Mouse (Mus musculus): ENCODE data around the gene Igfals.
A peak's percentile ranks its signal among the peaks of the same experiment; 100 is the strongest.

Gene Igfals

DNA sequence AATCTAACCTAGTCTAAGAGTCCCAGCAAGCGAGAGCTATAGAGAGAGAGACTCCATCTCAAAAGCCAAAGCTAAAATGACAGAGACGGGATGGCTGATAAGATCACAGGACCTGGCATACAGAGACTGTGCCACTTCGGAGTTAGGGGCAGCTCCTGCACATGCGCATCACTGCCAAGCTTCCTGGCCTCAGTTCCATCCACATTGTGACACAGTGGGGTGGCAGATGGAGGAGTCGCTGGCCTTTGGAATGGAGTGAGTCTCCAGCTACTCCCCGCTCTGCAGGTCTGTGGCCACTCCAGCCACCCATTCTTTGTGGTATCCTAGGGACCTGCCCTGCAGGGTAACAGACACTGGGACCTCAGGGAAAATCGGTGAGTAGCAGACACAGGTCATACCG is at the start of gene Igfals:
Gene Igfals, plus strand, starts transcription at position 222 of the 400 bp plus-strand sequence.
- no peak for DNase-seq

DNA sequence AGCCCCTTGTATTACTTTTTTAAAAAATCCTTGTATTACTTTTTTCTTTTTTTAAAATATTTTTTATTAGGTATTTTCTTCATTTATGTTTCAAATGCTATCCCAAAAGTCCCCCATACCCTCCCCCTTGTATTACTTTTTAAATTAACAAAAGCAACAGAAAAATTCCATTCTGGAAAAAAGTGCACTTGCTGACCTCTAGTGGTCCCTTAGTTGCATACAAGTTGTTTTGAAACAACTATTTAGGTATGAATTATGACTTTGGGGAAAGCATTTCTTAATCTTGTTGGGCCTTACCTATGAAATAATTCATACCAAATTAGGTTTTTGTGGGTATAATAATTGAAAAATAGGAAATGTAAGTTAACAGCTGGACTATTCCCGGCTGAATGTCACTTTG is 48.3 kb upstream of the Igfals start:
- no peak for DNase-seq

DNA sequence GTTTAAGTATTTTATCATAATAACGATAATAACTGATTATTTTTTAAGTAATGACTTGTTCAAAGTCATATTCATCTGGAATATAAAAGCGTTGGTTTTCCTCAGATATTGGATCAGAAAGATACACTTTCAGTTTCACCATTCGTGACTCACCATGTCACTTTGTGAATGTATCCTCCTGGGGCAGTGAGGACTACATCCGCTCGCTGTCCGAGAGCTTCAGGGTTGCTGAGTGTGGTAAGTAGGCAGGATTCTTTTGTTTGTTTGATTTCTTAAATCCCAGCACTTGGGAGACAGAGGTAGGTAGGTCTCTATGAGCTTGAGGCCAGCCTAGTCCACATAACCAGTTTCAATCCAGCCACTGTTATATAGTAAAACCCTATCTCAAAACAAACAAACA is 47.6 kb upstream of the Igfals start:
- DNase-seq, result no peak

DNA sequence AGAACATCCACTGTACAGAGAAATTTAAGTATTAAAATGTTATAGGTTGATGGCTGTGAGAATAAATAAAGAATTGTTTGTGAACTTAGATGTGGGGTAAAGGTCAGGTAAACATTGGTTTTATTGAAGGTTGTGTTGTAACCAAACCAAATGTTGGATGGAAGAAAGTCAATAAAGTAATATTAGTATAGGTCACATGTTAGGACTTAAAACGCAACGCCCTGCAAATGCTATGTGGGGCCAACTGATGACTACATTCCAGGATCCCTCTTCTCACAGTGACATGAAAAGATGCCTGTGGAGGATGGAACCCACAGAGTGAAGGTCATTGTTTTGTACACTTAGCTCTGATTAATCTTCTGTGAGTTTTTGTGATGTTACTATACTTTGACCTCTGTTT is 46.3 kb upstream of the Igfals start:
- DNase-seq, result no peak

DNA sequence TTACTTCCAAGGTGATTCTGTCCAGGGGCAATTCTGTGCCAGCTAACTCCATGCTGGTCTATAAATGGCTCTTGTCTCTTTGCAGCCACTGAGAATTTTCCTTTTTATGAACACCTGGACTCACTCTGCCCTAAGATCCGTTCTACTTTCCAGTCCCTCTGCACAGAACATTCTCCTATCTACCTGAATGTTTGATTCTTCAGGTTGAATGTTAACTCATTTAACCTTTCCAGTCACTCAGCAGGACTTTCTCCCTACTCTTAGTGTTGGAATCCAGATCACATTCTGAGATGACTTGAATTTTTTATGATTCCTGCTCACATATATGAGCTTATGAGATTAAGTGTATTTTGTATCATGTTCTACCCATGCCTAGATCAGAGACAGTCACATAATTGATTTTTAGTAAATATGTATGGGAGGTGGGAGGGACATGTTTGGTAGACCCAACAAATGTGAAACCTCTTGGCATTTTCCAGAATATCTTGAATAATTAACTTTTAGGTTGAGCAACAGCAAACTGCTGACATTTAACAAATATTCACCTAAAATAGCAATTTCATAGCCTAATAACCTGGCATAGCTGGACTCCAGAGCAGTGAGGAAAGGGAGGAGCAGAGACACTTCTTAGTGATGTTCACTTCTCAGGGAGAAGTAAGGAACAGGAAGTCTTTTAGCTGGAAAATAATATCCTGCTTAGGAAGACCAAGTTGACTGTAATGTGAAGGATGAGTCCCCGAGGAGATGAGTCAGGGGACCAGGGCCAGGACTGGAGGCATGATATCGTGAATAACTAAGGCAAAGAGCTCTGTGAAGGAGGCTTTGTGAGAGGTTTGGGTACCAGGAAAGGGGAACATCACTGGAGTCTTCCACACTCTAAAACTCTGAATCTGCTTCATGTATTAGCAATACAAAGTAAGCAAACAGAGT is 44.2 kb upstream of the Igfals start:
- DNase-seq, result peak; percentile 23 to 53

DNA sequence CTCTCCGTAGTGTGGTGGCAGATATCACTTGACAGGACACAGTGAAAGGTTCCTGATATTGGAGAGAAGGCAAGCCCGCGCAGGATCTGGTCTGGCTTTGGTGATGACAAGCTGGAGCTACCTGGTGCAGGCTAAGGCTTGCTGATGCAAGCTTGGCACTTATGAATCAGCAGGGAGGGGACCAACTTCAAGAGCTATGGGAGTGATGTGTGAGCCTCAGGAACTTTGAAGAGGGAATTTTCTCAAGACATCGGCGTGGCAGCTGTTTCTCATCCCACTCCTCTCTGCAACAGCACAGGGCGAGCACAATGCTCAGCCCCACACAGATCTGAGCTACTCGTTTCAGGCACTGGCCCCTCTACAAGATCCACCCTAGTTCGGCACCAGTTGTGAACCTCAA is 26.0 kb upstream of the Igfals start, which contains the start of gene Hagh:
Gene Hagh, plus strand, starts transcription at position 302 of the 400 bp plus-strand sequence.
- DNase-seq, result no peak

DNA sequence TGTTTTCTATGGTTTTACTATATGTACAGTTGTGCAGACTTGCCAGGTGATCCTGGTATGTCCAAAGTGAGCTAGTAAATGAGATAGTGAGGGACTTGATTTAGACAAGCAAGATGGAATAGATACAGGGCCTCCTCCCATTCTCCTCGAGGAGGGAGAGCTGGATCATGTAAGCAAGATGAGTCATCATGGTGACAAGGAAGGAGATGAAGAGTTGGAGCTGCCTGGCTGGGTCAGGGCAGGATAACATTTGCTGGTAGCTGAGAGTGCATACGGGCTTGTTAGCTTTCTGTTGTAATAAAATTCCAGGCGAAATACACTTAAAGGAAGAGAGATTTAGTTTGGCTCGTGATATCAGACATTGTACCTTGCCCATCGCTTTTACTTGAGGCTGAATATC is 25.5 kb upstream of the Igfals start:
- no peak for DNase-seq

DNA sequence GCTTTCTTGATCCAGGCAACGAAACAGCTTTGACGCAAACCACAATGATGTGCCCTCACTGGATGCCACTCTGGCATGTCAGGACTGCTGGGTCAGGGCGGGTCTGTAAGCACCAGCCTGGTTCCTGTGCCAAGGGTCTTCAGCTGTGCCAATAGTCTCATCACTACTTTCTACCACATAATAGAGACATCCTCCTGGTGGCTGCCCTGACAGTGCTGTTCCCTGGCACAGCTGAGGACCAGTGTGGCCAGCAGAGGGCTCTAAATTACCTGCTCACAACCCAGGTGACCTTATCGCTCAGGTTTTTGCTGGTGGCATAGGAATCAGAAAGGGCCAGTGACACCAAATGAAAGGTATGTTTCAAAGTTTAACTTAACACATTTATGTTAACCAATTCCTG is 24.7 kb upstream of the Igfals start:
- peak; percentile 71 to 74 for DNase-seq

DNA sequence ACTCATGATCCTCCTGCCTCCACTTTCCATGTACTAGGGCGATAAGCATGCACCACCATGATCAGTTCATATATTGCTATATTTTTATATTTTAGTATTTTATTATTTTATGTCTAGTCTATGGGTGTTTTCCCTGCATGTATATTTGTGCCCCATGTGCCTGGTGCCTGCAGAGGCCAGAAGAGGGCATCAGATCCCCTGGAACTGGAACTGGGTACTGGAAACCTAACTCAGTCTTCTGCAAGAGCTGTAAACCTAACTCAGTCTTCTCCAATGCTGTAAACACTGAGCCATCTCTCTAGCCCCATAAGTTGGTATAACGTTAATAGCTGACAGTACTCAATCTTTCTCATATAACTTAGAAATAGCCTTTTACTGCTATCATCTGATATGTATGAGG is 23.2 kb upstream of the Igfals start:
- DNase-seq, result peak in 1 of 2 experiments; percentile 60

DNA sequence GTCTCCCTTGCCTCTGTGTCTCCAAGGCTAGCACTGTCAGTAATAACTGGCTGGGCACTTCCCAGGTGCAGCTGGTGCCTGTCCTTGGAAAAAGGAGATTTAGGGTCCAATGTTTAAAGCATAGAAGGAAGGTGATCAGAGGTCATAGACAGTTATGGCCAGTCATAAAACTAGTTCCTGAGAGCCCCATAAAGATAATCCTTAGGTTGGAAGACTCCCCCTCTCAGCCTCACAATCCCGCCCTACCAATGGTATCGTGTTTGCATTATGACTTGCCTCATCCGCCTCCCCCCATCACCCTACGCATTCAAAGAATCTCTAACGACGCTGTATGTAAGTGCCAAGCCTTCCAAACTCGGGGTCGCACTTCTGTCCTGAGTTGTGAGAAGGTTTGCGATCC is 21.3 kb upstream of the Igfals start:
- no peak for DNase-seq

DNA sequence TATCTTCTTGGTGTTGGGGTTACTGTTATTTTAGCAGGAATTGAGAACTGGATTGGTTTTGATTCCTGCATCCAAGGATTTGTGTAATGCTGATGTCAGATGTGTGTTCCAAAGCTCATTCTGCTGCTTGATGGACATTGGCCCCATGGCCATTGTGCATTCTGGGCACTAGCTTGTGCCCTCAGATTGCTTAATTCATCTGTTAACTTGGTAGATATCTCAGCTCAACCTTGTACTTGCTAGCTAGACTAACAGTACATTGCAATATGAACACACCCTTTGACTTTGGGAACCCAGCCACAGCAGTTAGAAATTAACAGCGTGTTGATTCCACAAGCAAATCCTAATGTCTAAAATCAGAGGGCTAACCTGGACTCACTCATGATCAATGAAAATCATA is 18.4 kb upstream of the Igfals start:
- peak; percentile 83 to 86 for DNase-seq

DNA sequence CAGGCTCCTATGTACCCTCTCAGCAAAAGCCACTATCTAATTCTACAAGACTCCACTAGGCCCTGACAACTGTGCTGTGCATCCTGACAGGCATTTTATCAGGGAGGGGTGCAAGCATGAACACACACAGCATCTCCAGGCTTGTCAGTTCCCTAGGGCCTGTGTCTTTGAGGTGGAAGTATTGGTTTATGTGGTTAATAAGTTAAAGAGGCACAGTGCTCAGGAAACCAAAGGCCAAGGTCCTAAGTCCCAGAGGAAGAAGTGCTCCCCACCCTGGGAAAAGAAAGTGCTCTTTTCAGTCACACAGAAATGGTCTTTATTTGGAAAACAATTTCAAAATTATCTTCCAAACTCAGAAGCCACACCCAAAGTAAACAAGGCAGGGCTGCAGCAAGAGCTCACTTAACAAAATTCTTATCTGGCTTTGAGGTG is 17.2 kb upstream of the Igfals start:
- peak; percentile 67 to 79 for DNase-seq

DNA sequence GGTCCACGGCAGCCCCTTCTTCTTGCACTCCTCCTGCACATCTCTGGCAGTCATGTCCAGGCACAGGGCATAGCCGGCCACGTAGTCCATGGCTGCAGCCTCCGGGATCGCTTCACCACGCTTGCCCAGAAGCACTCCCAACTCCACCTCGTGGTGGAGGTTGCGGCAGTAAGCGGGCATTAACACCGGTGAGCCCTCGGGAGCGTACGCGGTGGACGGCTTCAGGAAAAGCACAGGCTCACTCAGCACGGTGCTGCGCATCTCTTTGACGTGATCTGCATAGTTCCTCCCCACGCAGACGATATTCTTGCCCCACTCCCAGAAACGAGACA is 16.1 kb upstream of the Igfals start:
- no peak for DNase-seq

DNA sequence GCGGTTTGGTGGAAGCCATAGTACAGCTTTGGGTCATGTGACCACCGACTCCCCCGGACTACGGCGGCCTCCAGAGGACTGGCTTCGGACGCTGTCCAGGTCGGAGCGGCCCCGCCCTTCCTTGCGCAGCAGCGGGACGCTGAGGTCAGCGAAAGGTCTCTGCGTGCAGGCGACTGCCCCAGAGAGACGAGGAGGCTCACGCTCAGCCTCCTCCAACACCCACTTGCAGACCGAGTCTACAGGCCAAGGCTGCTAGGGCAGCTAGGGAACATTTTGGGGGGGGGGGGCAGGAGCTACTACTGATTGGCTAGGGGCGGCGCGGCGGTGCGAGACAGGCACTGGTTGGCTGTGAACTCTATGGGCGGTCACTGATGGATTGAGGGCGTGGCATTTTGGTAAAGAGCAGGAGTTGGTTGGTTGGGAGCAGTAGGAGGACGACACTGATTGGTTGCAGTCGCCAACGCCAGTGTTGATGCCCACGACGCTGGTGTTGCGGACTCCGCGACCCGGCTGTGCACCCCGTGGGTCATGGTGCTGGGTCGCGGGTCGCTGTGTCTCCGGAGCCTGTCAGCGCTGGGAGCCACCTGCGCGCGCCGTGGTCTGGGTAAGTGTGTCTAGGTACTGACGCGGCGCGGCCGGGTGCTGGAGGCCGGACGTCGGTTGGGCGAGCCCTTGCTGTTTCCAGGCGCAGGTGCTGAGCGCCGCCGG is 15.6 kb upstream of the Igfals start, which contains the start of gene Fahd1:
Gene Fahd1, minus strand, starts transcription at position 300 of the 708 bp plus-strand sequence.
- DNase-seq, result peak; percentile 98 to 99

DNA sequence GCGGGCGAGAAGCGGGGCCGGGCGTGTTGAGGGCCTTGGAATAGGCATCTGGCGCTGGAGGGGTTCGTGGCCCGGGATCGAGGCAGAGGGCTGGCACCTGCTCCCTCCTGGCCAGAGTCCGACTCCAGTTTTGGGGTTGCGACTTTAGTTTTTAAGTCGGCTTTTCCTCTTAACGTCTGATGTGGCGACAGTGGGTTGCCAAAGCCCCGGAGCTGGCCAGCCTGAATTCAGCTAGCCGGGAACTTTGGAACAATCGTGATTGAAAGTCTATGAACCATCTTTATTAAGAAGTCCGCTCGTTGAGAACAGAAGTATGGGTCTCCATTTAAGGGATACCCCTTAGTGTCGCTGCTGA is 15.0 kb upstream of the Igfals start:
- DNase-seq, result no peak

DNA sequence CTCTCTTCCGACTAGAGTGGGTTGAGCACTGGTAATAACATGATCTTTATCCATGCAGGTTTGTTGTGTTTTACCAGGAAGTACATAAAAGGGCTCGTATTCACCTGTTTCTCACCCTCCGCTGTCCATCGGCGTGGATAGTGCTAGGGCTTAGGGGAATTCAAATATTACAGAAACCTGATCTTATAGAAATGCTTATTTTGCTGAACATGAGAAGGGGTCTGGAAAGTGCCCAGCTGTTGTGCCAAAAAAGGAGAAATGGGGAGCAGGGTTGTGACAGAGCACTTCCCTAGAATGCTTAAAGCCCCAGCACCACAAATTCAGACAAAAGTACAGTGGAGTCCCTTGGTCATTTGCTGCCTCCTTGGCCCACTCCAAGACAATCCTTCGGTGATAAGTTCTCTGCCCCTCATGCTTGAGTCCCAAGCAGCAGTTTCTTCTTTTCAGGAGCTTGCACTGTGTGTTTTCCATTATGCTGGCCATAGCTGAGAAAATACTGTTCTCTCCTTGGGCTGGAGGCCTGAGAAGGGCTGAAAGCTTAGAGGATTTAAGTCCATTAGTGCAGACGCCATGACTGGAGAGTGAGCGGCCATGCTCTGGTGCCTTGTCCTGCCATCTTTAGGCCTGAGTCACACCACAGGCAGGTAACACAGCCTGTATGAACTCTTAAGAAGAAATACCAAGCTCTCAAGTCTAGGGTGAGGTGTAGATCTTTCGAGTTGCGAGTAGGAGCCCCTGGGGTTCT is 14.2 kb upstream of the Igfals start:
- DNase-seq, result no peak

DNA sequence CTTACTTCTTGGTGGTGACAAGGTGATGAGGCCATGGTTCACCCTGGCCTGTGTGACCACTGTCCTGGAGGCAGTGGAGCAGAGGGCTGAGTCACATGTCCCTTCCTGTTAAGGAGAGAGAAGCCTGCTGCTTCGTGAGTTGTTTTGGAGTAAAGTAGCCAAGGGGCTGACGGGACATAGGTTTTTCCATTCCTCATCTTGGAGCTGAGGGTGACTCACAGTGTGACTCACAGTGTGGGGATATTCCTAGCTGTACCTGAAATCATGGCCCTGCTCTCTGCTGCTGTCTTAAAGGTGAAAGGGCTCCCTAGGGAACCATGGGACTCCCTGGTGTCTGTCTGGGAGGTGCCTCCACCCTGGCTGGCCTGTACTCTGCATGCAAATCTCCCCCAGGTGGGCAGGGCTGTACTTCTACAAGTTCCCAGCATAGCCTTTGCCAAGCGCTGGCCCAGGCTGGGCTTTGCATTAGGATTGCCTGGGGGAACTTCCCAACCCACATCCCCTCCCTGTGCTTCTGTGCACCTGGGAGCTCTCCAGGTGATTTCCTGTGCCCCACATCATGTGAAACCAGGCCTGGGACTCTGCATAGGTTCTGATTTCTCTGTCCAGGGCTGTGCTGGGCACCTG is 9.8 kb upstream of the Igfals start:
- DNase-seq, result no peak

DNA sequence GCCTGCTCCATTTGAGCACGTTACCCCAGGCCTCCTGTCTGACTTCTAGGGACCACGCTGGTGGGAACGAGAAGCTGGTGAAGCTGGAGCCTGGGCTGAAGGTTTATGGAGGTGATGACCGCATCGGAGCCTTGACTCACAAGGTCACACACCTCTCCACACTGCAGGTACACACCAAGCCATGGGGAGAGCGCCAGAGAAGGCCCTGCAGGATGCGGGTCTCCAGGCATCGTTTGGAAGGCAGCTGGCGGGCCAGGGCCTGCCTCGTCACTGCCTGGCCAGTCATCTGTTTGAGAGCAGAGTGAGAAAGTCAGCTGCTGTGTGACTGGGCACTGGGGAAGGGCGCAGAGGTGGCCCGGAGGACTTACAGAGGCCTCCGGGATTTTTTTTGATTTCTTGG is 9.2 kb upstream of the Igfals start:
- DNase-seq, result no peak

DNA sequence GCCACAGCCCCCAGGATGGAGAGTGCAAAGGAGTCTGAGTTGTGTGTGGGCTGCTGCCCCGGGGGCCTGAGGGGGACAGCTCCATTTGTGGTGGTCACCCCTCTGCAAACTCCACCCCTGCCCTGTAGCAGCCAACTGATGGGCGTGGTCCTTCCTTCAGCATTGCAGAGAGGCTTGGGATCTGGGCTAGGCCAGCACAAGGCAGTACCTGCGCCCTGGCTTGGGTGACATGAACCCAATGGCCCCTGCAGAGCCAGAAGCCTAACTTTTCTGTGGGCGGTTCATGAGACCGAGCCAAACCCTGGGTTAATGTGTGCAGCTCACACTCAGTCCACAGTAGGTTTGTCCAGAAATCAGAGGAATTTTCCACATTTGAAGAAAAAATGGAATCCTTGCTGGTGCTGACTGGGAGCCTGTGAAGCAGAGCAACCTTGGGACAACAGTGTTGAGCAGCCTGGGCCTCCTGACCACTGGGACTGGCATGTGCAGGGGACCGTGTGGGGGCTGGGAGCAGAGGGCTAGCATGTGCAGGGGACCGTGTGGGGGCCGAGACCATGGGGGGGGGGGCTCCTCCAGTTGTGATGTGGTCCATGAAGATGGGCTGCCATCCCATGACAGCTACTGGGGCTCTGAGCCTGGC is 7.8 kb upstream of the Igfals start:
- peak; percentile 91 to 92 for DNase-seq

DNA sequence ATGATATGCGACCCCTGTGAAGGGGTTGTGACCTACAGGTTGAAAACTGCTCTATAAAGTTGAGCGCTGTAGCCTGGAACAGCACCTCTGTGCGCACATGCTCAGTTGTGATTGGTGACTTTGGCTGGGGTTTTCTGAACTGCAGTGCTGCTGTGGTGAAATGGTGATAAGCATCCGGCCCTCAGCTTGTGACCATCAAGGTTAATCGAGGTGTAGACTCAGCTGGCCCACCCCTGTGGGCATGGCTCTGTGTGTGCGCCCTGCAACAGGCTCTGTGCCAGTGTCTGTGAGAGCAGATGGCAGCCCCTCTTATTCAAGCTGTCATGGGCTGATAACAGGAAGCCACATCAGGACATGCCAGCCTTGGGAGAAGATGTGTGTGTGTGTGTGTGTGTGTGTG is 6.8 kb upstream of the Igfals start:
- no peak for DNase-seq

DNA sequence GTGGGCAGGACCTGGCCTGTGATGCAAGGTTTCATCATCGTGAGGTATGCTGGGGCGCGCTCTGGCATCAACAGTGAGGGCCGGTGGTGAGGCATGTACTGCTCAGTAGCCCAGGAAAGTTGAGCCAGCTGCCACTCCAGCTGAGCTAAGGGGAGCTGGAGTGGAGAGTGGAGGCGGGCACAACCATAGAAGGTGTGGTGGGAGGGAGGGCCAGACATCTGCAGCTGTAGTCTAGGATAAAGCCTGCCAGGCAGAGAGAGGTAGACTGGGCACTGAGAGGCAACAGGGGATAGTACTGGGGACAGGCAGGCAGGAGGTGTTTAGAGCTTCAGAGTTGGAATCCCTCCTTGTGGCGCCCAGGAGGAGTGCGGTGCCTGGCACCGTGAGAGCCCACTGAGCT is 5.7 kb upstream of the Igfals start:
- no peak for DNase-seq

DNA sequence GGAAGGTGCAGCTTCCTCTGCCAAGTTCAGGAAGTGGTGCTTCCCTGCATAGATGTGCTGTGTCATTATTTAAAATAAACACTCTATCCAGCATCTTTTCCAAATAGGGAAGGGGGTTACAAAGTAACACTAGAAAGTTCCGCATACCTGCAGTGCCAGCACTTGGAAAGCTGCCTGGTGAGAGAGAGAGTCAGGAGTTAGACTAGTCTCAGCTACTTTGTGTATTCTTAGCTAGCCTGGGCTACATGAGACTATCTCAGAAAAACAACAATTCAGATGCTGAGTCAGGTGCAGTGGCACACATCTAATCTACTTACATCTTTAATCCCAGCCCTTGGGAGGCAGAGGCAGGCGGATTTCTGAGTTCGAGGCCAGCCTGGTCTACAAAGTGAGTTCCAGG is 4.0 kb upstream of the Igfals start:
- DNase-seq, result no peak

DNA sequence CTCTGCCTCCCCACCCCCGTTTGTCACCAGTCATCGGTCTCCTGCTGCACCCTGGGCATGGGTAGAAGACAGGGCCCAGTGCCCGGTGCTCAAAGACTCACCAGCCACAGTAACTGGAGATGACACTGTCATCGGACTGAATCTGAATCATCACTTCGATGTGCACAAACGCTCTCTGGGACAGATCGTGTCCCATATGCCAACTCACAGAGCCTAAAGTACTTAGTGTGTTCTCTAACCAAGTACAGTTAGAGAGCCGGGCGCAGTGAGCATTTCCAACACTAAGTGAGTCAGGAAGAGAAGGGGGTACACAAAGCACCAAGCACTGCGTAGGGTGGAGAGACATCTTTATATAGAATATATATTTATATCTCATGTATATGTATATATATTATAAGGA is 2.1 kb downstream of the Igfals start:
- DNase-seq, result no peak
